Mouse (Mus musculus) liver, embryonic 14.5 days (tissue): ENCODE measurements at regions not wholly inside any gene's neighbourhood (a gene's known extent, or its start where the extent isn't known, plus 50 kb on each side); places are given as distances from the start of the nearest gene placed in this dataset.

ENCODE experiments used
- ATAC-seq: fragments of 200-750 bp; cut with Nextera tagmentation; 2 replicates; pipeline ENCODE4 v1.8.0; 2017; ENCODE audit warnings: moderate number of reproducible peaks, mild to moderate bottlenecking, moderate library complexity; ENCODE audit not compliant: insufficient read depth
- DNase-seq, 3 experiments: peaks; one replicate each; pipeline ENCODE4 v3.0.0-alpha.2; 2012 to 2013; ENCODE audit warnings: low read depth in 3 of 3, low spot score in 3 of 3
- H3K27ac ChIP-seq: fragments of 300-500 bp; sonication (generic); 2 replicates; pipeline ENCODE4 v1.5.1; 2014; ENCODE audit warnings: moderate library complexity, mild to moderate bottlenecking, control low read depth, inconsistent platforms
- H3K27me3 ChIP-seq: fragments of 300-500 bp; sonication (generic); 2 replicates; pipeline ENCODE4 v1.6.1; 2014; ENCODE audit warnings: mild to moderate bottlenecking, low read length, moderate library complexity; ENCODE audit not compliant: control insufficient read depth, insufficient read depth
- H3K36me3 ChIP-seq: fragments of 300-500 bp; sonication (generic); replicated peaks from 2 replicates; pipeline ENCODE4 v1.6.1; 2014; ENCODE audit warnings: low read depth; ENCODE audit not compliant: control insufficient read depth, insufficient read depth
- H3K4me1 ChIP-seq, 2 experiments: fragments of 200-500 bp in 1 of 2; fragments of 300-500 bp in 1 of 2; sonication (generic) in 1 of 2; replicated peaks; 2 replicates each; pipeline ENCODE4 v1.6.1; 2012 to 2014; ENCODE audit warnings: antibody characterized with exemption in 1 of 2, inconsistent platforms in 1 of 2, low read length in 1 of 2; ENCODE audit not compliant: control insufficient read depth in 2 of 2, insufficient read depth in 2 of 2
- H3K4me2 ChIP-seq: fragments of 300-500 bp; sonication (generic); 2 replicates; pipeline ENCODE4 v1.6.1; 2014; ENCODE audit warnings: low read depth, mild to moderate bottlenecking, control low read depth, moderate library complexity
- H3K4me3 ChIP-seq, 2 experiments: fragments of 200-500 bp in 1 of 2; fragments of 300-500 bp in 1 of 2; sonication (generic) in 1 of 2; 2 replicates each; pipeline ENCODE4 v1.5.1; 2012 to 2014; ENCODE audit warnings: low read depth in 2 of 2, low read length in 2 of 2, mild to moderate bottlenecking in 2 of 2, control low read depth in 1 of 2, inconsistent platforms in 1 of 2, moderate library complexity in 1 of 2; ENCODE audit not compliant: insufficient read depth in 1 of 2
- H3K9ac ChIP-seq: fragments of 300-500 bp; sonication (generic); replicated peaks from 2 replicates; pipeline ENCODE4 v1.6.1; 2014; ENCODE audit warnings: mild to moderate bottlenecking, control low read depth, moderate library complexity
- H3K9me3 ChIP-seq: fragments of 300-500 bp; sonication (generic); 2 replicates; pipeline ENCODE4 v1.6.1; 2016; ENCODE audit warnings: low read length, mixed read lengths; ENCODE audit not compliant: control insufficient read depth
- CTCF ChIP-seq: IDR thresholded peaks from 2 replicates; pipeline ENCODE4 v1.5.1; 2016; ENCODE audit warnings: antibody characterized with exemption, low read depth, control low read depth
- EP300 ChIP-seq: IDR thresholded peaks from 2 replicates; pipeline ENCODE4 v1.6.1; 2016; ENCODE audit warnings: antibody characterized with exemption, low read depth
- WGBS: fragments of 180-500 bp; shearing (Covaris S2); extraction: QIAGEN DNeasy Blood & Tissue Kit; methylation state at CpG from one replicate; pipeline ENCODE4 v1.1.7; 2014; ENCODE audit not compliant: insufficient replicate concordance; 5-methylcytosine and 5-hydroxymethylcytosine counted together

- 53% methylated on average over 3 of the region's 3 CpGs for WGBS
- Histone ChIP-seq H3K9me3 (no peaks in the 10 kb centered on the region), H3K4me1 (no peaks in the 10 kb centered on the region), H3K9ac (no peak overlapping the region), H3K36me3 (no peaks in the 10 kb centered on the region), H3K27ac (no peak overlapping the region), H3K27me3 (no peaks in the 10 kb centered on the region), H3K4me3 (no peak overlapping the region), H3K4me2 (no peak overlapping the region)
- no peak for DNase-seq
- TF ChIP-seq EP300: no peak
- TF ChIP-seq CTCF: no peak
- no peak for ATAC-seq
Measured at GRCm38 (mm10) chr10:57095920-57096319, 390.3 kb upstream of the Hsf2 start.

- Histone ChIP-seq H3K27ac (no peak overlapping the region), H3K9me3 (no peaks in the 10 kb centered on the region), H3K27me3 (no peaks in the 10 kb centered on the region), H3K9ac (no peak overlapping the region), H3K4me2 (no peak overlapping the region), H3K4me1 (no peaks in the 10 kb centered on the region), H3K36me3 (no peaks in the 10 kb centered on the region), H3K4me3 (no peak overlapping the region)
- no peak for ATAC-seq
- no peak for DNase-seq
- WGBS: 65% methylated on average over 2 of the region's 2 CpGs
- TF ChIP-seq CTCF (no peak), EP300 (no peak)
Measured at GRCm38 (mm10) chr10:57113359-57113758, 372.8 kb upstream of the Hsf2 start.

GRCm38 (mm10) chr10:57114696-57115271 is 371.4 kb upstream of the Hsf2 start:
- no peak overlapping the region for H3K9ac ChIP-seq
- H3K27ac ChIP-seq: no peak overlapping the region
- H3K27me3 ChIP-seq: no peaks in the 10 kb centered on the region
- no peak overlapping the region for H3K4me3 ChIP-seq
- no peak overlapping the region for H3K4me2 ChIP-seq
- TF ChIP-seq CTCF (no peak), EP300 (no peak)
- ATAC-seq (no peak), DNase-seq (no peak)
- no peaks in the 10 kb centered on the region for H3K4me1 ChIP-seq
- H3K36me3 ChIP-seq: no peaks in the 10 kb centered on the region
- WGBS: 68% methylated on average over 8 of the region's 8 CpGs
- H3K9me3 ChIP-seq: no peaks in the 10 kb centered on the region

GRCm38 (mm10) chr10:57121514-57121913 is 364.7 kb upstream of the Hsf2 start:
- Histone ChIP-seq H3K9ac (no peak overlapping the region), H3K9me3 (no peaks in the 10 kb centered on the region), H3K4me2 (no peak overlapping the region), H3K4me3 (no peak overlapping the region), H3K27ac (no peak overlapping the region), H3K36me3 (no peaks in the 10 kb centered on the region), H3K27me3 (no peaks in the 10 kb centered on the region), H3K4me1 (no peaks in the 10 kb centered on the region)
- TF ChIP-seq EP300 (no peak), CTCF (no peak)
- no peak for ATAC-seq
- WGBS: 38% methylated on average over 1 of the region's 1 CpGs
- DNase-seq: no peak

GRCm38 (mm10) chr10:57127185-57127584 is 359.0 kb upstream of the Hsf2 start:
- Histone ChIP-seq H3K4me3 (no peak overlapping the region), H3K9me3 (no peaks in the 10 kb centered on the region), H3K27me3 (no peaks in the 10 kb centered on the region), H3K36me3 (no peaks in the 10 kb centered on the region), H3K9ac (no peak overlapping the region), H3K4me2 (no peak overlapping the region), H3K27ac (no peak overlapping the region), H3K4me1 (no peaks in the 10 kb centered on the region)
- DNase-seq (no peak), ATAC-seq (no peak)
- TF ChIP-seq EP300: no peak
- no peak for TF ChIP-seq CTCF
- whole genome bisulfite sequencing: 51% methylated on average over 3 of the region's 3 CpGs
